Mouse (Mus musculus): Measurements from ENCODE around the gene Htr6.
A peak's percentile ranks its signal among the peaks of the same experiment; 100 is the strongest.

Gene Htr6

DNA sequence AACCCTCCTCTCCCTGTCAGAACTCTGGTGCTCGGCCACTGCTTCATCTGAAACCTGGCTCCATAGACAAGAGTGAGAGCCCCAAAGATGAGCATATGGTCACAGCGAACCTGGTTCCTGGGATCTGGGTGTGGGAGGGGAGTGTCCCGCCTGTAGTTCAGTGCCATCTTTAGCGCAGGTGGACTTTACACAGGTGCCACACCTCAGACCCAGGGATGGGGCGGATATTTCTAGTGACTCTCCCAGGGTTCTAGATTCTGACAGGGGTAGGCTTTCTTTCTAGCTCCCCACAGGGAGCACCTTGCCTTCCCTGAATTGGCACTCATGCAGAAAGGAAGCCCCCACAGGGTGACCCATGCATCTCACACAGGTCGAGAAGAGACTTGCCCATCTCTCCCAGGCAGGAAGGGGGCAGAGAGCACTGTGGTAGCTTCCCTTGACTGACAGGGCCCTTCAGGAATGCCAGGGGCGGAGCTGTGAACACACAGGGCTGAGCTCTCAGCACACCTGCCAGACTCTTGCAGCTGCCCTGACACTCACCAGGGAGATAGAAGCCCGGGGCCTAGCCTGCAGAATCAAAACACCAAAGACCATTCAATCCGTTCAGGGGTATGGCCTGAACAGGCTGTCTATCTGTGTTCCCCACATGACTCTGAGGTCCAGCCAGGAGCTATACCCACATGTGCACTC is 13.8 kb upstream of the Htr6 start:
- DNase-seq (ENCODE audit: low spot score) = no peak

DNA sequence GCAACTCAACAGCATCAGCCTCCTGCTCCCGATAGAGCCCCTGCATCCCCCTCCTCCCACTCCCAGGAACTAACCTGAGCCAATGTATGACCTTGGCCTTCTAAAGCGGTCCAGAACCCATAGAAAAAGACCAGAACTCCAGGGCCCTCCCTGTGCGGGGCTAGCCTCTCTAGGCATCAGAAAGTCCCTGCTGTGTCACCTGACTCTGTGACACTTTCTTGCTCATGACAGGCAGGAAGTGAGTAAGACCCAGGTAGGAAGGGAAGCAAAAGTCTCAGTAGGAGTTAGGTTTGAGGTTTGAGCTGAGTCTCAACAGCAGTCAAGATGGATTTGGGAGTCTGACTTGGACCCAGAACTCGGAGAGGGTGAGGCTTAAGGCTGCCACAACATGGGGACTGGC is 11.6 kb upstream of the Htr6 start:
- no peak for DNase-seq (ENCODE audit: low spot score)

DNA sequence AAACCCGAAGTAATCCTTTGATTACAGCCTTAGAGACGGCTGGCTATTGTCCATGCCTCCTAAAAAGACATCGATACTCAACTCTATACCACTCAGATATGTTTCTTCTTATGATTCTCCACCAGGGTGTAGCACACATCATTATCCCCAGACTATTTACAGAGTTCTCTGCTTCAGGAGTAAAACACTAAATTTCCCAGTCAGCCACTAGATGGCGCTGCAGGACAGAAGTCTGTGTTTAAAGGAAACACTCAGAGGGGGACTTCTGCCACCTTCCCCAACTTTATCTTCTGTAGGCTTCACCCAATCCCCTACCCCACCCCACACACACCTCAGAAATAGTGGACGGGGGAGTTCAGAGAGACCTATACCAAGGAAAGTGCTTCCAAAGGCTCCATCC is 10.7 kb upstream of the Htr6 start:
- peak; percentile 91 for DNase-seq (ENCODE audit: low spot score)

DNA sequence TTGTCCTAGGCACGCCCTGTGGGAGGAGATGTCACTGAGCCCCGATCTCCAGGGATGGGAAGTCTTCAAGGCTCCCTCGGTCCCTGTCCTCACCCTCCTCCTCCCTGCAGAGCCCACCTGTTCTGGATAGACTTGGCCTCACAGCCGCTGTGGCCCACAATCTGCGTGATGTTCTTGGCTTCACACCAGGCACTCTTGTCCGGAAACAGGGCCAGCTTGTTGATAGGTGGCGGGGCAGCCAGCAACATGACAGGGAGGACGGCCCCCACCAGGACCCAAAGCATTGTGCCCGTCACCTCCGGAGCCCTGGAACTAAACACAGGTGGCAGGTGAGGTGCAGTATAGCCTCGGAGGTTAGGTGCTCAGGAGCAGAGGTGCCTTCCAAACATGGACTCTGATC is 10.0 kb upstream of the Htr6 start:
- no peak for DNase-seq (ENCODE audit: low spot score)

DNA sequence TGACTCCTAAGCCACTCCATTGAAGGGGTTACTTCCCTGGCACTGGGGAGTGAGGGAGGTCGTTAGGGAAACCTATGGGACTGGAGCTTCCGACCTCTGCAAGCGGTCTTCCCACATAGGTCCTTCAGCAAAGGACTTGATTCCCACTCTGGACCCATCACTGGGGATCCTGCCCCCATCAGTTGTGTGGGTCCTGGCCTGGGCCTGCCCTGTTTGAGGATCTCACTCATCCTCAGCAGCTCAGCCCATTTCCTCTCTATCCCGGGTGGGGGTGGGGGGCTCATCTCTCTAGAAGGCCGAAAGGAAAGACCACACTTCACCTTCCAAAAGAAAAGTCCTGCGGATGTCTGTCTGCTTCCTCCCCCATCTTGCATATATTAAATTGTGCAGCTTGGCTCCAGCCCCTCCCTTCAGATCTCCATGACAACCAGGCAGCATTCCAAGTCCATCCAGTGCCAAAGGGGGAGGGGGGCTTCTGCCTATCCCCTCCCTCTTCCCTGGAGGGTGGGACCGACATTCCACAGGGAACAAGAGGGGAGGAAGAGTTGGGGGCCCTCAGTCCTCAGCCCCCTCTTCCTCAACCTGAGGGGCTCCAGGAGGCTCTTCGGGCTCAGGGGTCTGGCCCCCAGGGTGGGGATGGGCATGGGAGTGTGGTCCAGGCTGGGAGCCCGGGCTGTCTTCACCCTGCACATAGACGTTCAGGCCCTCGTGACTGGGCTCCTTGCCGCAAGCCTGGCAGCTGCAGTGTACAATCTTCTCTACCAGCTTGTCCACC is 7.6 kb upstream of the Htr6 start:
- DNase-seq (ENCODE audit: low spot score) = no peak

DNA sequence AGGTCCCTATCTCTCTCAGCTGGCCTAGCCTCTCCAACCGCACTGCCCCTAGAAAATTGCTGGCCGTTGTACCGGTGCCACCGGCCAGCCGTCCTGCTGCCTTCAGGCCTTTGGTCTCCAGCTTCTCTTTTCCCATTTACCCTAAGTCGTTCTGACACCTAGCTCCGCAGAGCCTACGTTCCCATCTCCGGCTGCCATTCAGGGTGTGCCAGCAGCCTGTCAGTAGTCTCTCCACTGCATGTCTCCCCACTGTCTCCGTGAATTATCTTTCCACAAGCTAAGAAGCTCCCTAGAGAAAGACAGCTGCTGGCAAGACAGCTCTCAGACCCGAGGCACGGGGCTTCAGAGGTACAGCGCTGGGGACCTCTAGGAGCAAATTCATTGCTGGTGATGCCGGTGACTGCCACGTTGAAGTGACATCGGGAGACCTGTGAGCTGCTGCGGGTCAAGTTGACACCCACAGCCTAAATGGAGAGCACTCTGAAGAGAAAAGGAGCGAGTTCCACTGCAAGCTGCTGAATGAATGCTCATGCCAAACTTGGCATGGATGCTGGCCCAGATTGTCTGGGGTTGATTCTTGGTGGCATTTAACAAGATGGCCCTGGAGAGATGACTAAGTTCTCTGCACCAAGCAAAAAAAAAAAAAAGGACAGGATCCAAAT is 6.0 kb upstream of the Htr6 start:
- peak; percentile 27 for DNase-seq (ENCODE audit: low spot score)

DNA sequence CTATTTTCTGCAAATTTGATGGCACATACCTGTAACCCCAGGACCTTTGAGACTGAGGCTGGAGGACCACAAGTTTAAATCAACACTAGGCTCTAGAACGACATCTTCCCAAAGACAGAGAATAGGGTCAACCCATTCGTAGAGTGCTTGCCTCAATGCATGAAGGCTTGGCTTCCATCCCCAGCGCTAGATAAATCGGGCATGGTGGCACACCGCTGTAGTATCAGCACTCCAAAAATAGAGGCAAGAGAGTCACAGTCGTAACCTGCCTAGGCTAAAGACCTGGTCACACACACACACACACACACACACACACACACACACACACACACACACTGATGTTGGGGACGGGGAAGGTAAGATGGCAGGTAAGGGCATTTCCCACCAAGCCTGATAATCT is 4.9 kb upstream of the Htr6 start:
- DNase-seq (ENCODE audit: low spot score) = no peak

DNA sequence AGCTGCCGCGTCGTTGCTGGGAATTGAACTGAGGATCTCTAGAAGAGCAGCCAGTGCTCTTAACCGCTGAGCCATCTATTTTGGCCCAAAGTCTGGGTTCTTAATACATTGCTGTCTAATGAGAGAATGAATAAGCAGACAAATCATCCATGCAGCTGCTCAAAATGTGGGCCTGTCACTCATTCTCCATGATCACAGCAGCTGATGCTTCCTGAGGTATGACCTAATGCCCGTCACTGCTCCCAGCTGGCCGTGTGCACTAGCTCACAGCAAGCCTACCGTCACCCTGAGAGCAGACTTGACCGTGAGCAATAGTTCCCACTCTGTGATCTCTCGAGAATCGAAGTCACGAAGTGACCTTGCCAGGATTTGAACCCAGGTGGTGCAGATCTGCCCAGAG is 4.1 kb upstream of the Htr6 start:
- no peak for DNase-seq (ENCODE audit: low spot score)

DNA sequence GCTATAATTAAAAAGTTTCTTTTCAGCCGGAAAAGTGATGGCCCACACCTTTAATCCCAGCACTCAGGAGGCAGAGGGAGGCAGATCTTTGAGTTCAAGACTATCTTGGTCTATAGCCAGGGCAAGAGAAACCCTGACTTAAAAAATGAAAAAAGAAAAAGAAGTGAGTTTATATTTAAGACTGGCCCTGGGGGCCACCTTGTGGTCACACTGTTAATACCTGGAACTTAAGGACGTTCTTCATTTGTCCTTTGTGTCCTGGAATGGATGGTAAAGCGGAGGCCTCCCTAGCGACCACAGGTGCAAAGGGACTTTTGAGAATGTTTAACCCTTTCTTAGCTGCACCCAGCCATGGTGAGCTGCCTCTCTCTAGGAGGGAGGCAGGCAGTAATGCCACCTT is 3.4 kb upstream of the Htr6 start:
- DNase-seq (ENCODE audit: low spot score) = peak; percentile 51

DNA sequence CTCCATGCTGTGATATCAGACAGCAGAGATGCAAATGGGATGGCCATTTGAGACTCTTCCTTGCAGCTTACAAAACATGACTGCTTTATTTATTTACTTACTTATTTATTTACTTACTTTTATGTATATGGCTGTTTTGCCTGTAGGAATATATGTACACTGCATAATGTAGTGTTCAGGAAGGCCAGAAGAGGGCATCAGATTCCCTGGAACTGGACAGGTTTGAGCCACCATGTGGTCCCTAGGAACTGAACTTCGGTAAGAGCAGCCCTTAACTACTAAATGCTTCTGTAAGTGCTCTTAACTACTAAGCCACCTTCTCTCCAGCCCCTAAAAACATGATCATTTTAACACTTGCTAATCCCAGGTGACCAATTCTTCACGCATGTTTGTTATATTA is 2.9 kb upstream of the Htr6 start:
- DNase-seq (ENCODE audit: low spot score) = peak; percentile 20

DNA sequence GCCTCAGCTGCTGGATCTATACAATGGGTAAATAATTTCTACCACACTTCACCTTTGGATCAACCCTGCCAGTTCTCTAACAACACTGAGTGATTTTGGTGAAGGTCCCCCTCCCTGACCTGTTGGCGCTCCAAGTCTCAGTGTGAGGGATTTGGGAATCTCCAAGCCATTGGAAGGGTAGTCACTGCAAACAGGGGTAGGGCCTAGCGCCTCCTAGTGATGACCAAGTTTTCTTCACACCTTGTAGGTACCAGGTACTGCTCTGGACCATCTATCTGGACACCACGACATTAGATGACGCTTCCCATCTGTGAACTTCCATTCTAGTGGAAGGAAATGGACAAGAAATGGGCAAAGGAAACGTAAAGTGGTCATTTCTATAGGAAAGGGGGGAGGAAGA is 545 bp upstream of the Htr6 start:
- no peak for DNase-seq (ENCODE audit: low spot score)

DNA sequence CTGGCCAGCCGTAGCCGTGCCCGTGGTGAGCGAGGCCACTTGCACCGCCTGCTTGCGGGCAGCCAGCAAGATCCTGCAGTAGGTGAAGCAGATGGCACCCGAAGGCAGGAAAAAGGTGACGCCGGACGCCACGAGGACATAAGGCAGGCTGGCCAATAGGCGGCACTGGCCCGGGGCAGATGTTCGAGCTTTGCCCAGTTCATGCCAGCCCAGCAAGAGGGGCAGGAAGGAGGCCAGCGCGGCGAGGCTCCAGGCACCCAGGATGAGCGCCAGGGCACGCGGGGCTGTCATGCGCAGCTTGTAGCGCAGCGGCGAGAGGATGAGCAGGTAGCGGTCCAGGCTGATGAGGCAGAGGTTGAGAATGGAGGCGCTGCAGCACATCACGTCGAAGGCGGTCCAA is 1.3 kb downstream of the Htr6 start:
- no peak for DNase-seq (ENCODE audit: low spot score)

DNA sequence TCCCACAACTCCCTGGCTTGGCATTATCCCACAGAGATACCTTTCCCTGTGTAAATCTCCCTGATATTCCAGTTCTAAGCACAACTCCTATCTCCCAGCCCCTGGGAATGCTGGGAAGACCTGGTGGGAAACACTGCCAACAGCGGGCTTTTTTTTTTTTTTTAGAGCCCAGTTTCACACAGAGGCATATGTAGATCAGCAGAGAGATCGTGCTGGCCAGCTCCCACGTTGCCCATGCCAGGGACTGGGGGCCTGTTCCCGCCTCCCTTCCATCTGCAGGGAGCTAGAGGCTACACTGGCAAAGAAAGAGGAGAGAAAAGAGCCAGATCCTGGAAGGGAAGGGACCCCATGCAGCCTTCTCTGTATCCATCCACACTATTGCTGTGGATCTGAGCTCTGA is 7.1 kb downstream of the Htr6 start:
- no peak for DNase-seq (ENCODE audit: low spot score)

DNA sequence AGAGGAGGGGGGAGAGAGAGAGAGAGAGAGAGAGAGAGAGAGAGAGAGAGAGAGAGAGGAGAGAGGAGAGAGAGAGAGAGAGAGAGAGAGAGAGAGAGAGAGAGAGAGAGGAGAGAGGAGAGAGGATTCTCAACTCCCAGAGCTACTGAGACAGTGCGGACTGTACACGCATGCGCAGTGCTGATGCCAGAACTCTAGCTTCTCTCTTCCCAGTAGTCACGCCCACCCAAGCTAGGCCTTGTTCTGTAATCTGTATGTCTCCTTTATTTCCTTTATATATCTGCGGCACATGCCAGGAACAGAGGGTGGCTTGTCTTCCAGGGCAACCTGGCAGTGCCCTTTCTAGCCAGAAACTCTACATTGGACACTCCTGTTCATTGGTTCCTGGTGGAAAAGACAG is 10.5 kb downstream of the Htr6 start:
- DNase-seq (ENCODE audit: low spot score) = no peak

DNA sequence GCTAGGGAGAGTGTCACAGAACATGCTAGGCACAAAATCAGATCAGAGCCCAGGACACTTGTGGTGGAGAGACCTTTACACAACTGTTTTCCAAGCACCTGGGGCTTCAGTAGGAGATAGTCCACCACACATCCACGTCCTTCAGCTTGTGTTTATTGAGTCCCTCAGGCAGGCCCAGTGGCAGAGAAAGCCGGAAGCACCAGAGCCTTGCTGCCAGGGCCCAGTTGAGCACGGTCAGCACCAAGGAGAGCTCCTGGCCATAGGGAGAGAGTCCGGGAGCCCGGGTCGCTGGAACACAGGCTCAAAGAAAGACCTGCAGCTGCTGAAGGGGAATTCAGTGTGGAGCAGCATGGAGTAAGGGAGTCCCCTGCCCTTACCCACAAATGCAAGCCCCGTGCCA is 15.8 kb downstream of the Htr6 start:
- peak; percentile 70 for DNase-seq (ENCODE audit: low spot score)

DNA sequence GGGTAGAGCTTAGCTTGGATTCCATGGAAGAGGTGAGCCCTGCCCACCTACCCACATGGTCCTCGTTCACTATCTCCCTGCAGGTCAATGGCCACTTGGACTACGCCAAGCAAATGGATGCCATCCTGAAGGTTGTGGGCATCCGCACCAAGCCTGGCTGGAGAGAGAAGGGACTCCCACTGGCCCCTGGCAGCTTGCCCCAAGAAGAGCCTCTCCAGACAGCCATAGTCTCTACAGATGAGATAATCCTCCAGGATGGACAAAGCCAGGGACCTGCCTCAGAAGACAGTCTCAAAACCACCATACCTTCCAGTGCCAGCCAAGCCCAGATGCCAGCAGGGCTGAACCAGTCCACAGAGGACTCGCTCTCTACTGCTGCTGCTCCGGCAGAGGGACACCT is 17.3 kb downstream of the Htr6 start:
- DNase-seq (ENCODE audit: low spot score) = no peak

DNA sequence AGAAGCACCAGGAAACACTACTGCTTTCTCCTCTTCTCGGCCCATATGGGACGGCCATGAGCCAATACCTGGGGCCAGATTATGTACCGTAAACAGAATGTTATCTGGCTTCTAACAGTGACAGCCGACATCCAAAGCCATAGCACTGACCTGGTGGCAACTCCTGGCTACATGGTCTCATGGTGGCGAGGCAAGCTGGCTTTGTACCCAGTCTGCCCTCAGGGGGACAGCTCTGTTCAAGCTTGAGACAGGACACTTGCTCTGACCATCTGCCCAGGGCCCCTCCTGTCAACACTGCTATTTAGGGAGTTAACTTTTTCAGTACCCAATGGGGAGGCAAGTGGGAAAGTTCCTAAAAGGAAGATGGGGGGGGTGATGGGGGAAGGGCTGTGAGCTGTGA is 18.1 kb downstream of the Htr6 start:
- DNase-seq (ENCODE audit: low spot score) = no peak

DNA sequence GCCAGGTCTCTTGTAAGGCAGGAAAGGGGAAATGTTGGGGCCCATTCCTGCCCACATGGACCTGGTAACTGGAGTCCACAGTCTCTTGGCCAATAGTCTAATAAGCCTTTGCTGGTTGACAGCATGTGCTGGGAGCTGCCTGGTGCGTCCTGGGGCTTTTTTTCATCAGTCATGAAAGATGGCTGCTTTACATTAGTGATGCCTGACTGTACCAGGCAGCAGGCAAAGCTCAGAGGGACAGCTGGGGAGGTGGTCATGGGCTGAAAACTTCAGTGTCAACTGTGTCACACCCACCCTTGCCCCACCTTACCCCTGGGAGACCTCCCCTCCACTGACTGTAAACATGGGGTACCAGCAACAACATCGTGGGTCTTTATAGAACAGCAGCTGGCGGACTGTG is 19.6 kb downstream of the Htr6 start:
- DNase-seq (ENCODE audit: low spot score) = no peak

DNA sequence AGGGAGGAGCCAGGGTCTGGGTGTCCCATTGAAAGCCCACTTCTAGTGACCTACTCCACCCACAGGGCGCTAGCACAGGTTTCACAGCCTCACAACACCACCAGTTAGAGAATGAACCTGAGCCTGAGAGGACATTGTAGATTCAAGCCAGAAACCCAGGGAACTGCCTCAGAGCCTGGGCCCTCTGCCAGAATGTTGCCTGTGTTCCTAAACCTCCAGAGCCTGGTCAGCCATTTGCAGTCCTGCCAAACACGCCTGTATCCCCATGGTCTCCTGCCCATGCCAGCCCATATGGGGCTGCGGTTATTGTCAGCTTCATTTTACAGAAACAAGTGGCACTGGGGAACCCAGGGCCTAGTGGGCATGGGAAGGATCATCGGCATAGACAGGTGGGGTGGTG is 20.0 kb downstream of the Htr6 start:
- peak; percentile 69 for DNase-seq (ENCODE audit: low spot score)

DNA sequence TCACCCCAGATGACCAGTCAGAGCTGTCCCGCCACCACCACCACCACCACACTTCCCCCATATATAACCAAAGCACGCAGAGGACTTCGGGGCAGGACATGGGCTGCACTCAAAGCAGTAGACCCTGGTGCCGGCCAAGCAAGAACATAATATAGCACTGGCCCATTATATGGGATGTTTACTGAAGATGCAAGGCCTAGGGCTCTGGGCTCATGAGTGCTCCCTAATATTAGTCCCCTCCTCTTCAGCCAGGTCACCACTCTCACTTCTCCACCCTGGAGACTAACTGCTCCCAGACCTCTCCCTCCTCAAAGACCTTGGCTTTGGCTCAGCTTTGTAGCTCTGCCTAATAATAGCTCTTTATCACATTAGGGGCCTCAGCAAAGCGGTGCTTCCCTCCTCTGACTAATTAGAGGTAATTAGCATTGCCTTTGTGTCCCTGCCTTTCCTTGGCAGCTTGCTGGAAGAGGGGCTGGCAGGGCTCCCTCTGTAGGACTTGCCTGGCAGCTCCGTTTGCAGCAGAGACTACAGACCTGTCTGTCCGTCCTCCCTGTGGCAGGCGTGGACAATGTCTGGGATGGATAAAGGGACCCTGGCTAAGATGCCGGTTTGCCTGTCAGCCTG is 21.0 kb downstream of the Htr6 start:
- DNase-seq (ENCODE audit: low spot score) = no peak

DNA sequence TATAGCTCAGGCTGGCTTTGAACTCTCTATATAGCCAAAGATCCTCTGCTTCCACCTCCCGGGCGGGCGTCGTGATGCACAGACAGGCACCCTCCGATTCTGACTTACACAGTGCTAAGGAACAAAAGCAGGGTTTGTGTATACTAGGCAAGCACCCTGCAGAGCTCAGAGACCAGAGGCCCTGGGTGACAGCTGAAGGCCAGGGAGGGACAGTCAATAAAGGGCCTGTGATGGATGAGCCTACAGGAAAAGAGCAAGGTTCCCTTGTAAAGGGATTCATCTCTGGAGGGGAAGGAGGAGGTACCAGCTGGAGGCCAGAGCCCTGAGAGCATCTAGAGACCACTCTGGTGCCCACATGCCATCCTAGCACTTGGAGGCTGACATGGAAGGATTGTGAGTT is 22.0 kb downstream of the Htr6 start:
- DNase-seq (ENCODE audit: low spot score) = no peak

DNA sequence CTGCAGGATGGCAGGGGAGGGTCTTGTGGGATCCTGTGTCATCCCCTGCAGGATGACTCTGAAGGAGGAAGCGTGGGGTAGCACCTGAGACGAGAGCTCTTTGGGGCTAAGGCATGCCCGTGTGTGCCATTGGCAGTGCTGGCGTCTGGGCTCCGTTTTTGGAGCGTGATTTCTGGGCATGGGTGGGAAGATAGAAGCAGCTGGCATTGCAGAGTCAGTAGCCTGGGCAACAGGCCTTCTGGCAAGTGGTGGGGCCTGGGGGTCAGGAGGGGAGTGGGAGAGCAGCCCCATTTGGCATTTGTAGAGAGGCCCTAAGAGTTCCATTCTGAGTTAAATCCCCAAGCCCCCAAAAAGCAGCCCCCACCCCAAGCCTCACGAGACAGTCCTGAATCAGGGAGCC is 22.6 kb downstream of the Htr6 start:
- DNase-seq (ENCODE audit: low spot score) = no peak

DNA sequence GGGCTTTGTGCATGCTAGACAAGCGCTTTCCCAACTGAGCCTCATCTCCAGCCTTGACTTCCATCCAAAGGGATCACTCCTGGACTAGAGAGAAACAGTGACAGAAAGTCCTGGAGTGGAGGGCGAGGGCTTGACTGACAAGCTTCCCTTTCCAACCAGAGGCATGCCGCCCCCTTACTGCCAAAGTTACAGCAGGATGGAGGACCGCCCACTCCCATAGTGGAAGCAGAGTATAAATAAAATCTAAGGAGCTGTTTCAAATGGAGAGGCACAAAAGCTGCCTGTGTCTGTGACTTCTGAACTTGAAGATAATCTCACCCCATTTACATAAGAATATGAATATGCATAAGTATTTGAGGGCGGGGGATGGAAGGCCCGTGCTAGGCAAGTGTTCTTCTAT is 26.9 kb downstream of the Htr6 start:
- no peak for DNase-seq (ENCODE audit: low spot score)
